Mouse (Mus musculus) midbrain, embryonic 12.5 days (tissue): ENCODE measurements around the gene St6galnac5. TPM values are rescaled to one million over a fixed set of nuclear protein-coding genes. Genes with fewer than 3 reads are reported as not detected.
"Not testable (repeated sequence)": the region's sequence is repeated elsewhere in the genome, so short reads cannot be mapped to it uniquely, and the experiment has no call there.

ENCODE experiments used
- ATAC-seq: fragments of 200-750 bp; cut with Nextera tagmentation; 2 replicates; pipeline ENCODE4 v1.8.0; 2017; ENCODE audit warnings: low read depth, moderate TSS enrichment, moderate library complexity; ENCODE audit not compliant: low FRiP score
- H3K27ac ChIP-seq: fragments of 300-500 bp; sonication (generic); replicated peaks from 2 replicates; pipeline ENCODE4 v1.5.1; 2016; ENCODE audit warnings: mild to moderate bottlenecking
- H3K27me3 ChIP-seq: fragments of 300-500 bp; sonication (generic); 2 replicates; pipeline ENCODE4 v1.6.1; 2016; ENCODE audit warnings: mild to moderate bottlenecking
- H3K36me3 ChIP-seq: fragments of 300-500 bp; sonication (generic); 2 replicates; pipeline ENCODE4 v1.6.1; 2016
- H3K4me1 ChIP-seq: fragments of 300-500 bp; sonication (generic); 2 replicates; pipeline ENCODE4 v1.6.1; 2016
- H3K4me2 ChIP-seq: fragments of 300-500 bp; sonication (generic); replicated peaks from 2 replicates; pipeline ENCODE4 v1.6.1; 2016; ENCODE audit warnings: mild to moderate bottlenecking, moderate library complexity
- H3K4me3 ChIP-seq: fragments of 300-500 bp; sonication (generic); 2 replicates; pipeline ENCODE4 v1.5.1; 2016; ENCODE audit warnings: mild to moderate bottlenecking
- H3K9ac ChIP-seq: fragments of 300-500 bp; sonication (generic); replicated peaks from 2 replicates; pipeline ENCODE4 v1.6.1; 2016; ENCODE audit warnings: mild to moderate bottlenecking, moderate library complexity
- H3K9me3 ChIP-seq: fragments of 300-500 bp; sonication (generic); 2 replicates; pipeline ENCODE4 v1.6.1; 2016; ENCODE audit warnings: mild to moderate bottlenecking
- WGBS: fragments of 180-500 bp; shearing (Covaris S2); methylation state at CpG from one replicate; pipeline ENCODE4 v1.1.7; 2016; 5-methylcytosine and 5-hydroxymethylcytosine counted together
- polyA plus RNA-seq: library from polyadenylated mRNA; unstranded; fragments of >200 nt; fragmentation: Nextera tagmentation; extraction: Ambion mirVana; gene quantifications from 2 replicates; pipeline ENCODE4 v1.2.1, GENCODE M21; 2016

The St6galnac5 gene
- polyA plus RNA-seq, 1 experiment from 2014 or later, result 5.6 TPM

DNA sequence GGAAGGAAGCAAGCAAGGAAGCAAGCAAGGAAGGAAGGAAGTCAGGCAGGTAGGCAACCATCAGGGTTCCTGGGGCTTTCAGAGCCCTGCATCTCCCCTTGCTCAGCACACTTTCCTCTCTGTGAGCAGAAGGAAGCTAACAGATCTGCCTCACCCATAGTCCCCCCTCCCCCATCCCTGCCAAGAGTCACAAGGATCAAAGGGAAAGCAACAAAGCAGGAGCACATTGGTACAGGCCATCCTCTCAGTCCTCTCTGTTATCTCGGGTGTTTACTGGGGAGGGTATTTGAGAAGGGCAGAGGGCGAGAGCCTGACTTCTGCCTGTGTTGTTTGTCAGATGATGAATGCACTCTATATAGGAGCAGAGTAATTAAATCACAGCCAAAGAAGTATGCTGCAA, 184.7 kb downstream of the St6galnac5 start:
- 16% methylated on average over 2 of the region's 2 CpGs for WGBS
- no peak overlapping the region for H3K27ac ChIP-seq

DNA sequence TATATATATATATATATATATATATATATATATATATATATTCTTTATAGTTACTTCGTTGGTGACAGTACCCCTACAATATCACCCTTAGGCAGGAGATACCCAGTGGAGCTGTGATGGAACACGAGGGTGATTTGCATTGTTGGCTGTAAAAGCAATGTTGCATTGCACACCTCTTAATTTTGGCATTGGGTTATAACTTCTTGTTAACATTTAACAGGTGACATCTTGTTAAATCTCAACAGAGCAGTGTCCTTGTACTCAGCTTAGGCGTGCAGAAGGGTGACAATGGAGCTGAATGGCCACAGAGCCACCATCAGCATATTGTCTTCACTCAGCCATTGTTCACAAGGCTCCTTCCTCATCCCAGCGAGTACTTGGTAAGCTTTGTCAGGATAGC, 185.8 kb downstream of the St6galnac5 start:
- 68% methylated on average over 4 of the region's 4 CpGs for WGBS
- peaks cover 2% of the 10 kb centered on the region; the same call in 1 of the 2 replicates for H3K36me3 ChIP-seq
- H3K4me3 ChIP-seq, result no peak overlapping the region
- H3K27ac ChIP-seq, result no peak overlapping the region
- H3K4me2 ChIP-seq, result no peak overlapping the region
- no peak for ATAC-seq
- 0 out of 2 replicates have a peak, but pooled peaks cover 3% of the 10 kb centered on the region for H3K4me1 ChIP-seq
- H3K27me3 ChIP-seq, result no peaks in the 10 kb centered on the region
- H3K9me3 ChIP-seq, result no peaks in the 10 kb centered on the region
- no peak overlapping the region for H3K9ac ChIP-seq

More for the DNA sequence above, 184.7 kb downstream of the St6galnac5 start:
- H3K4me2 ChIP-seq, result no peak overlapping the region
- no peaks in the 10 kb centered on the region for H3K27me3 ChIP-seq
- H3K4me1 ChIP-seq, result 0 out of 2 replicates have a peak, but pooled peaks cover 3% of the 10 kb centered on the region
- no peaks in the 10 kb centered on the region for H3K9me3 ChIP-seq
- no peak overlapping the region for H3K4me3 ChIP-seq
- no peak overlapping the region for H3K9ac ChIP-seq
- H3K36me3 ChIP-seq, result peaks cover under 1% of the 10 kb centered on the region; the same call in 1 of the 2 replicates
- ATAC-seq, result no peak

DNA sequence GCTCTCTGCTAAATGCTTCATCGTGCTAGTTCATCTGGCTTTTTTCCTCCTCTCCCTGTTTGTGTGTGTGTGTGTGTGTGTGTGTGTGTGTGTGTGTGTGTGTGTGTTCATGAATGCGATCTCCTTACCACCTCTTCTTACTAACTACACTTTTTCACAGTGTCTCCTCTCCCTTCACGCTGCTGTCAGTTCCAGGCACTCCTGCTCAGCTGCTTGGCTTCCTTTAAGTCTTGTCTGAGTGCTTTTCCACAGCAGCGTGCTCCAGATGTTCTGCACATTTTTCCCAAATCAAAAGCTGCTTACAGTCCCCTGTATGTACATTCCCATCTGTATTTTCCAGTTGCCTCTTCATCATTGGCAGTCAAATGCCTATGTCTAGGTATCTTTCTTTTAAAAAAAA, 189.0 kb downstream of the St6galnac5 start:
- 93% methylated on average over 2 of the region's 4 CpGs for WGBS
- Histone ChIP-seq H3K27ac (no peak overlapping the region), H3K4me3 (no peak overlapping the region), H3K4me2 (no peak overlapping the region), H3K36me3 (peaks cover 2% of the 10 kb centered on the region; the same call in 1 of the 2 replicates), H3K9me3 (no peaks in the 10 kb centered on the region), H3K27me3 (no peaks in the 10 kb centered on the region), H3K9ac (no peak overlapping the region), H3K4me1 (0 out of 2 replicates have a peak, but pooled peaks cover 3% of the 10 kb centered on the region)
- ATAC-seq, result no peak

DNA sequence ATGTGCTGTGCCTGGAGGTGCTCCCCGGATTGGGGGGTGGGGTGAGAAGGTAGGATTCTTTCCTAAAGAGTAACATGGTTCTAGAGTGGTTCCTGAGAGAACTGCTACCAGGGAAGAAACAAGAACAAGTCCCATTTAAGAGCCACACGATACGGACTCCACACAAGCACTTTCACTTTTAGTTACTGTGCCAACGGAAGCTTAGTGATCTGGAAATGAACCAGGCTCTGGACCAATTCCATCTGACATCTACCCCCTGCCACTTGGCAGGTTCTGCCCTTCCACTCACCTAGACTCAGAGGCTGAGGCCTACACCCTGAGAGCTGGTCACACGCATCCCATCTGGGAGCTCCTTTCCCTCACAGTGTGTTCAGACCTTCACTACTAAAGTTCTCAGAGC, 189.4 kb downstream of the St6galnac5 start:
- Histone ChIP-seq H3K27ac (no peak overlapping the region), H3K9me3 (no peaks in the 10 kb centered on the region), H3K4me1 (0 out of 2 replicates have a peak, but pooled peaks cover 3% of the 10 kb centered on the region), H3K36me3 (peaks cover 2% of the 10 kb centered on the region; the same call in 1 of the 2 replicates), H3K4me2 (no peak overlapping the region), H3K27me3 (no peaks in the 10 kb centered on the region), H3K4me3 (no peak overlapping the region), H3K9ac (no peak overlapping the region)
- WGBS, result 92% methylated on average over 5 of the region's 5 CpGs
- ATAC-seq, result no peak

DNA sequence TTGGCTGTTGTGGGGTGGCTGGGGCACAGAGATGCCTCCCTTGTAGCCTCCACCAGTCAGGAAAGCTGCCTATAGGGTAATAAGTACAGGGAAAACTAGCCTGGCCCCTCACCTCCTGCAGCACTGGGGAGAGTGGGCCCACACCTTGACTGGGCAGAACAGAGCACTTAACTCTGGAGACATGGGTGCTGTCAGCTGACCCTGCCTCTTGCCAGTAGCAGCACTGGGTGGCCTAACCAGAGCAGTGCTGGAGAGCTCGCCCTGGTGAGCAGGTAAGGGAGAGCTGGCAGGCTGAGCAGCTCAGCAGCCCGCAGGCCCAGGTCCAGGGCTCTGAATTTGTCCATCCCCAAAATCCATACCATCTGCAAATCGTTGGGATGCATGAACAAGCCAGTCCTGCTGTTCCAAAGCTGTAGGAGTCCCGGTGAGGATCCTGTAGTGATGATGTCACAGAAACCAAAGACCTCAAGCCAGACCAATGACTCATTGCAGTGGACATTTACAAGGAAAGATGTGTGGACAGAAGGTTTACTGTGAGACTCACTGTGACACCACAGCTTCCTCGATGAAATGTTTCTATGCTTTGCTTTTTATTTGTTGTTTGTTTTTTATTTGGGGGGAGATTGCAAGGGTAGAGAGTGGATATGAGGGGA, 193.6 kb downstream of the St6galnac5 start:
- 85% methylated on average over 5 of the region's 5 CpGs for WGBS
- H3K4me1 ChIP-seq, H3K27ac ChIP-seq, H3K4me3 ChIP-seq, ATAC-seq, H3K36me3 ChIP-seq, H3K4me2 ChIP-seq, H3K27me3 ChIP-seq, H3K9ac ChIP-seq, H3K9me3 ChIP-seq: not testable (repeated sequence)

DNA sequence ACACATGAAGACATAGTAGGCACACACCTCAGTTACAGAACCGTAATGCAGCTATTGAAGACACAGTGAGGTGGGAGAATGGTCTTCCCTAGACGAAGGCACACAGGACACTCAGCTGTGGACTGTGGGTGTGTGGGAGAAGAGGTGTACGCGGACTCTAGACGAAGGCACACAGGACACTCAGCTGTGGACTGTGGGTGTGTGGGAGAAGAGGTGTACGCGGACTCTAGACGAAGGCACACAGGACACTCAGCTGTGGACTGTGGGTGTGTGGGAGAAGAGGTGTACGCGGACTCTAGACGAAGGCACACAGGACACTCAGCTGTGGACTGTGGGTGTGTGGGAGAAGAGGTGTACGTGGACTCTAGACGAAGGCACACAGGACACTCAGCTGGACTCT, 197.7 kb downstream of the St6galnac5 start:
- not testable (repeated sequence) for H3K27me3 ChIP-seq, H3K9me3 ChIP-seq, H3K4me3 ChIP-seq, H3K4me2 ChIP-seq, H3K4me1 ChIP-seq, ATAC-seq, H3K27ac ChIP-seq, H3K9ac ChIP-seq, H3K36me3 ChIP-seq
- WGBS, result 97% methylated on average over 8 of the region's 13 CpGs

DNA sequence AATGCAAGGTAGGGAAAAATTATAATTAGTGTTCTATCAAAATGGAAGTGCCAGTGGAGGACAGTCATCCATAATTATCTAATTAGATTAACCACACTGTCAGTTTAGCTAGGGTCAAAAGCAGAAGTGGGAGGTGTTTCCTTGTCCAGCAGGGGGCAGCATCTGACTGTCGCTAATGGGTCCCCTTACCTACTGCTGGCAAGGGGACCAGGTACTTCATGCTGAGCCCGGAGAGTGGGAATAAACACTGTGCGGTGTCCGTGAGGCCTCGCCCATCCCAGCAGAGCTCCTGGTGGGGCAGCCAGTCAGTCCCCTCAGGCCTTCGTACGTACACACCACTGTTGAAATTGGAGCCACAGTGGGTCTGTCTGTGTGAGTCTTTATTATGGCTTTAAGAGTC, 198.3 kb downstream of the St6galnac5 start:
- 26% methylated on average over 7 of the region's 7 CpGs for WGBS
- Histone ChIP-seq H3K27ac (no peak overlapping the region), H3K4me2 (no peak overlapping the region), H3K9me3 (no peaks in the 10 kb centered on the region), H3K4me3 (no peak overlapping the region), H3K4me1 (no peaks in the 10 kb centered on the region), H3K9ac (no peak overlapping the region), H3K27me3 (no peaks in the 10 kb centered on the region), H3K36me3 (no peaks in the 10 kb centered on the region)
- ATAC-seq, result peak; percentile 82

DNA sequence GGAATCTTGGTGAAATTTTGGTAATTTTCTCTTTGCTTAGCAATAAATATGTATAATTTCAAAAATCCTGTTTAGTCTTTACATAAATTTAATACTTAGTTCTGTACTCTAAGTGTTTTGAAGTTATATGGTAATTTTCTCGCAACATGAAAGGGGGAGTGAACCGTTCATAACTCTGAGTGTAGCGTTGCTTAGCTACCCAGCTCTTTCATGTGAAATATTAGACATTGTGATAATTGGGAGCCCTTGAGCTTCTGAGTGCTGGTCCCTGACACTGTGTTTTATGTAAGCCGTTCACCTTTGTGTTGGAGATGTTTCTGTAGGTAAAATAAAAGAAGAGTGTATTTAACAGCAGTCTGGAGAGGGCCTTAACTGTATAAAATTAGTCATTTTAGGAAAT, 202.2 kb downstream of the St6galnac5 start:
- Histone ChIP-seq H3K36me3 (no peaks in the 10 kb centered on the region), H3K4me3 (no peak overlapping the region), H3K9me3 (no peaks in the 10 kb centered on the region), H3K9ac (no peak overlapping the region), H3K27me3 (no peaks in the 10 kb centered on the region), H3K4me2 (no peak overlapping the region), H3K27ac (no peak overlapping the region), H3K4me1 (no peaks in the 10 kb centered on the region)
- WGBS, result 79% methylated on average over 4 of the region's 4 CpGs
- ATAC-seq, result no peak

DNA sequence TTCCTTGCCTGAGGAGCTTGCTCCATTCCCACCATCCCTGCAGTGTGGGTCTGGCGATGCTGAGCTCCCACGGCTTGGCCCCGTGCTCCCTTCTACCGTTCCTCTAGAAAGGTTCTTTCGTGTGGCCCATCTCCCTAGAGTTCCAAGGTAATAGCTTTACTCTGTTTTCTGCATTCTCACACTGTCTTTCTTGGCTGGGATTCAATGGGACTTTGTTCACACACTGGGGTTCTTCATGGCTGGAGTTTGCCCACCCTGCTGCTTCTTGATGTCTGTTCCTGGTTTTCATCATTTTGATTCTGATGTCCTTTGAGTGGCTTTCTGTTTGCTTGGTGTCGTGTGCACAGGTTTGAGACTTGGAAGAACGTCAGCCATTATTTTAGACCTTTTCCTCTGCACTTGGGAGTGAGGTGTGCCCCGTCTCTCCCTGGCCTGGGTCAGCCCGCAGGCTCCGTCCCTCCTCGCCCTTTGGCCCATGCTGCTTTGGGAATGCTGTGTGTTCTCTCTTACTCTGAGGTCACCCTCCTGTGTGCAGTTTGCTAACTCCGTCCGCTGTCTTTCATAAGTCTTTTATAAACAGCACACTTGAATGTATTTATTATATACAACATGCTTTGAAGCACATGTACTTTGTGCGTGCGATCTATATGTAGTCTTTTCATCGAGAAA, 205.0 kb downstream of the St6galnac5 start:
- no peaks in the 10 kb centered on the region for H3K4me1 ChIP-seq
- no peaks in the 10 kb centered on the region for H3K27me3 ChIP-seq
- H3K9ac ChIP-seq, result no peak overlapping the region
- no peaks in the 10 kb centered on the region for H3K9me3 ChIP-seq
- no peak overlapping the region for H3K4me2 ChIP-seq
- ATAC-seq, result no peak
- H3K4me3 ChIP-seq, result no peak overlapping the region
- H3K27ac ChIP-seq, result no peak overlapping the region
- 84% methylated on average over 16 of the region's 16 CpGs for WGBS
- H3K36me3 ChIP-seq, result no peaks in the 10 kb centered on the region

DNA sequence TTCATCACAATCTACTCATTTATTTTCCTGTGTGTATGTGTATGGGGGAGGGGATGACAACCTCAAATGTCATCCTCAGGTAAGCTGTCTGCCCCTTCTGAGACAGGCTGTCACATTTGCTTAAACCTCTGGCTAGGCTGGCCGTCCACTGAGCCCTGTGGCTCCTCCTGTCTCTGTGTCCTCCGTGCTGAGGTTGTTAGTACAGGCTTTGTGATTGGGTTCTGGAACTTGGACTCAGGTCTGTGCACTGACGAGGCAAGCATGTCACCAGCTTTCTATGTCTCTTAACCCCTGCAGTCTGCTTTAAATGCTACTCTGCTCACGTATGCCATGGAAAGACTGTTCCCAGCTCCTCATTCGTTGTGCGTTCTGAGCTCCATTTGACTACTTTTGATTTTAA, 205.7 kb downstream of the St6galnac5 start:
- no peak overlapping the region for H3K4me2 ChIP-seq
- WGBS, result 86% methylated on average over 6 of the region's 6 CpGs
- H3K36me3 ChIP-seq, result no peaks in the 10 kb centered on the region
- no peaks in the 10 kb centered on the region for H3K4me1 ChIP-seq
- H3K9me3 ChIP-seq, result no peaks in the 10 kb centered on the region
- H3K27me3 ChIP-seq, result no peaks in the 10 kb centered on the region
- no peak overlapping the region for H3K27ac ChIP-seq
- H3K4me3 ChIP-seq, result no peak overlapping the region
- no peak overlapping the region for H3K9ac ChIP-seq
- no peak for ATAC-seq

DNA sequence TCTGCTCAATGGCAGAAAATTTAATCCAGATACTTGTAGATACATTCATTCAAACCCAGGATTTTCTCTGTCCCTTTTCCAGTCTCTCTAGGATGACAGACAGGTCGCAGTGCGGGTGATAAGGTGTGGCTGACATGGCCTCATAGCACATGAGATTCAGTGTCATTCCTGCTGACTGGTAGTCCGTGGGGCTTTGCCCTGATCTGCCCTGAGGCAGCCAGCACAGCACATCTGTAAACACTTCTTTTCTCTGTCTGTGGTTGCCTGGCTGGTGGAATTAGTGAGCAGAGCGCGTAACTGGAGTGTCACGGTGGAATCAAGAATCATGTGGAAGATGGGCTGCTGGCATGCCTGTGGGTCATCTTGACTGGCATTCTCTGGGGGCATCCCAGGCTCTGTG, 212.0 kb downstream of the St6galnac5 start:
- Histone ChIP-seq H3K9me3 (no peaks in the 10 kb centered on the region), H3K36me3 (peaks cover 11% of the 10 kb centered on the region; the same call in 1 of the 2 replicates), H3K27me3 (no peaks in the 10 kb centered on the region), H3K4me3 (no peak overlapping the region), H3K27ac (no peak overlapping the region), H3K4me2 (no peak overlapping the region), H3K9ac (no peak overlapping the region), H3K4me1 (peaks cover 1% of the 10 kb centered on the region; the same call in 1 of the 2 replicates)
- ATAC-seq, result no peak
- 73% methylated on average over 6 of the region's 6 CpGs for WGBS

DNA sequence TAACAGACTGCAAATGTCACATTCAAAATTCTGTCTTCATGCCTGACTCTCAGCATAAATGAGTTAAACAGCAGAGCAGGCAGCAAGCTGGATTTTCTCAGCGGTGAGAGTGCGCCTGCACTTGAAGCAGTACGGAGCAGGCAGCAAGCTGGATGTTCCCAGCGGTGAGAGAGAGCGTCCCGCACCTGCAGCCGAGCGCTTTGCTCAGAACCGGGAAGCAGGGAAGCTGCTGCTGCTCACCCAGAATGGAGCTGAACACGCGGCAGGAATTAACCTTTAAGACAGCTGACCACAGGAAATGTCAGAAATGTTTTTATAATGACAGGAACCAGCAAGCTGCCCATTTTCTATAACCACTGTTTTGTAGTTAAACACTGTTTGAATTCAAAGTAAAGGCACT, 214.6 kb downstream of the St6galnac5 start:
- no peak overlapping the region for H3K27ac ChIP-seq
- H3K36me3 ChIP-seq, result peaks cover 11% of the 10 kb centered on the region; the same call in 1 of the 2 replicates
- 74% methylated on average over 11 of the region's 11 CpGs for WGBS
- no peak for ATAC-seq
- no peaks in the 10 kb centered on the region for H3K27me3 ChIP-seq
- no peaks in the 10 kb centered on the region for H3K9me3 ChIP-seq
- no peak overlapping the region for H3K4me3 ChIP-seq
- H3K4me2 ChIP-seq, result no peak overlapping the region
- H3K9ac ChIP-seq, result no peak overlapping the region
- peaks cover 16% of the 10 kb centered on the region for H3K4me1 ChIP-seq
